Mouse (Mus musculus): ENCODE data around the gene Cdc5l.

The Cdc5l gene

GRCm38 (mm10) chr17:45371042-45371441, 62.5 kb downstream of the Cdc5l start:
- DNase-seq (ENCODE audit: inconsistent age in 2 of 2, low spot score in 1 of 2): no peak

- DNase-seq (ENCODE audit: inconsistent age in 2 of 2, low spot score in 1 of 2): no peak
Measured at GRCm38 (mm10) chr17:45370535-45370934, 63.0 kb downstream of the Cdc5l start.

GRCm38 (mm10) chr17:45364871-45365270, 68.7 kb downstream of the Cdc5l start:
- DNase-seq (ENCODE audit: inconsistent age in 2 of 2, low spot score in 1 of 2): peak in 1 of 2 experiments; percentile 19

DNA sequence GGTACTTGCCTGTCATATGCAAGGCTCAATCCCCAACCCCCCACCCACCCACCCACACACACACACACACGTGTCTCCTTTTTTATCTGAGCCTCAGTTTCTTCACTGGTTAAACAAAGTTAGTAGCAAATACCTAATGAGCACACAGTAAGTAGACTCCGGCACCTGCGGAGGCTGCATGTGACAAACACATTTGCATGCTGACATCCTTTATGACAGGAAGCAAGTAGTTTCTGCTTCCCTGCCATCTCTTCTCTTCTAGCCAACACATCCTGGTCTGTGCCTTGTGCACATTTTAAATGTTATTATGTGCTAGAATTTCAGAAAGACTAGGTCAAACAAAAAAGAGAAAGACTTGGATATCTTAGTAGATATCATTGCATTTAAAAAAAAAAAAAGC, 72.6 kb downstream of the Cdc5l start:
- no peak for DNase-seq (ENCODE audit: inconsistent age in 2 of 2, low spot score in 1 of 2)

DNA sequence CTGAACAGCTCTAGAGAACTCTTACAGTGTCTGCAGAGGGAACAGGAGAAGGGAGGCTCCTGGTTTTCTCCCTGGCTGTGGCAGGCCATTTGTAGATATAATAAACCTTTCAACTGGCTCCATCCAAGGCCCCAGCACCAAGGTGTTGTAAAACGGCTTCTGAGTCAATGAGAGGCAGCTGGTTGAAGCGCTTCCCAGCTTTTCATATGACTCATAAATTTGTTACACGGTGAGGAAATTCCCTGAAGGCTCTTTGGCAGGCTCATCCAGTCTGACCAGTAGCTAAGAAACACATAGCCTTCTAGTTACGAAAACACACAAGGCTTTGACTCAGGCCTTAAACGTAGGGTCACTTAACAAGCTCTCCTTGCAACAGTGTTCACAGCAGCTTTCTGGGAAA, 74.1 kb downstream of the Cdc5l start:
- peak; percentile 53 to 88 for DNase-seq (ENCODE audit: inconsistent age in 2 of 2, low spot score in 1 of 2)

GRCm38 (mm10) chr17:45356431-45356830, 77.1 kb downstream of the Cdc5l start:
- DNase-seq (ENCODE audit: inconsistent age in 2 of 2, low spot score in 1 of 2): no peak

- DNase-seq (ENCODE audit: inconsistent age in 2 of 2, low spot score in 1 of 2): no peak
Measured at GRCm38 (mm10) chr17:45347951-45348350, 85.6 kb downstream of the Cdc5l start.

Data from adrenal gland, adult (tissue).